Mouse (Mus musculus) heart, postnatal 25 days (tissue): Measurements from ENCODE around the gene Plekho1. TPM values are rescaled to one million over a fixed set of nuclear protein-coding genes. Genes with fewer than 3 reads are reported as not detected.
"Not testable (repeated sequence)": the region's sequence is repeated elsewhere in the genome, so short reads cannot be mapped to it uniquely, and the experiment has no call there.

ENCODE experiments used
- DNase-seq: peaks from one replicate; pipeline ENCODE4 v3.0.0; 2022; ENCODE audit warnings: low spot score
- intact Hi-C: fragments of 180-260 bp; cut with DNase I; formaldehyde crosslinking; loops from one replicate; pipeline ENCODE4 v1.15.1; 2025
- total RNA-seq, 2 experiments: library from RNA; stranded (reverse); gene quantifications; 2 replicates each; pipeline ENCODE4 v1.2.3; 2021

Plekho1 gene
- total RNA-seq: 10 to 100 TPM; 76.4 to 89.1 TPM

GRCm38 (mm10) chr3:95995802-95996428 is at the start of gene Plekho1:
Gene Plekho1 (minus strand): TSS chr3:95996001.
- intact Hi-C loops: no loop called here
- peak; percentile 64 for DNase-seq

GRCm38 (mm10) chr3:96044559-96044958 is 48.8 kb upstream of the Plekho1 start:
- intact Hi-C loops, DNase-seq: not testable (repeated sequence)

GRCm38 (mm10) chr3:96043104-96043503 is 47.3 kb upstream of the Plekho1 start:
- DNase-seq: no peak

GRCm38 (mm10) chr3:96041079-96041478 is 45.3 kb upstream of the Plekho1 start:
- intact Hi-C loops: no loop called here
- DNase-seq: no peak

More at GRCm38 (mm10) chr3:96043104-96043503, 47.3 kb upstream of the Plekho1 start:
- intact Hi-C loops: no loop called here

GRCm38 (mm10) chr3:96040663-96041006 is 44.8 kb upstream of the Plekho1 start:
- intact Hi-C loops: no loop called here
- no peak for DNase-seq

GRCm38 (mm10) chr3:96039857-96040662 is 44.3 kb upstream of the Plekho1 start:
- DNase-seq: no peak
- intact Hi-C loops: no loop called here

GRCm38 (mm10) chr3:96038851-96039250 is 43.0 kb upstream of the Plekho1 start:
- no peak for DNase-seq
- intact Hi-C loops: no loop called here

GRCm38 (mm10) chr3:96038156-96038555 is 42.4 kb upstream of the Plekho1 start:
- DNase-seq: no peak
- intact Hi-C loops: no loop called here

- intact Hi-C loops: no loop called here
- no peak for DNase-seq
These were observed 41.0 kb upstream of the Plekho1 start for GRCm38 (mm10) chr3:96036796-96037195.

GRCm38 (mm10) chr3:96033046-96033445 is 37.2 kb upstream of the Plekho1 start:
- DNase-seq: no peak
- intact Hi-C loops: no loop called here

GRCm38 (mm10) chr3:96032652-96033017 is 36.8 kb upstream of the Plekho1 start:
- intact Hi-C loops: no loop called here
- no peak for DNase-seq

- no peak for DNase-seq
- intact Hi-C loops: no loop called here
These were observed 36.3 kb upstream of the Plekho1 start for GRCm38 (mm10) chr3:96031991-96032651.

- no peak for DNase-seq
- intact Hi-C loops: no loop called here
These were observed 34.0 kb upstream of the Plekho1 start for GRCm38 (mm10) chr3:96029766-96030165.

GRCm38 (mm10) chr3:96029336-96029735 is 33.5 kb upstream of the Plekho1 start:
- no peak for DNase-seq
- intact Hi-C loops: no loop called here

GRCm38 (mm10) chr3:96027875-96028274 is 32.1 kb upstream of the Plekho1 start:
- DNase-seq: no peak
- intact Hi-C loops: no loop called here

GRCm38 (mm10) chr3:96027145-96027544 is 31.3 kb upstream of the Plekho1 start:
- DNase-seq: no peak
- intact Hi-C loops: no loop called here

GRCm38 (mm10) chr3:96021421-96022128 is 25.8 kb upstream of the Plekho1 start:
- intact Hi-C loops: no loop called here

GRCm38 (mm10) chr3:96020735-96021134 is 24.9 kb upstream of the Plekho1 start:
- intact Hi-C loops: no loop called here
- DNase-seq: no peak

More at GRCm38 (mm10) chr3:96021421-96022128, 25.8 kb upstream of the Plekho1 start:
- DNase-seq: no peak

GRCm38 (mm10) chr3:96017461-96017860 is 21.7 kb upstream of the Plekho1 start:
- intact Hi-C loops: no loop called here
- no peak for DNase-seq

- intact Hi-C loops: no loop called here
- no peak for DNase-seq
These were observed 20.6 kb upstream of the Plekho1 start for GRCm38 (mm10) chr3:96016257-96016889.
